Mouse (Mus musculus) kidney, adult 2 months (tissue): Measurements from ENCODE around the gene Rbm19.

Experiments
- CTCF ChIP-seq: fragments of 200-500 bp; conservative IDR thresholded peaks from 2 replicates; pipeline ENCODE4 v1.5.1; 2011; ENCODE audit warnings: low read depth, mild to moderate bottlenecking, control low read depth, low read length, moderate library complexity, mixed read lengths; ENCODE audit not compliant: insufficient read depth, insufficient read length
- POLR2A ChIP-seq: fragments of 200-500 bp; IDR thresholded peaks from one replicate; pipeline ENCODE4 v1.6.1; 2011; ENCODE audit warnings: low read depth, low read length, control low read depth

- no peak for TF ChIP-seq POLR2A
- no peak for TF ChIP-seq CTCF
Measured at GRCm38 (mm10) chr5:120245336-120245735, 129.1 kb downstream of the Rbm19 start.
